Mouse (Mus musculus): Measurements from ENCODE around the gene Tekt3.

DNA sequence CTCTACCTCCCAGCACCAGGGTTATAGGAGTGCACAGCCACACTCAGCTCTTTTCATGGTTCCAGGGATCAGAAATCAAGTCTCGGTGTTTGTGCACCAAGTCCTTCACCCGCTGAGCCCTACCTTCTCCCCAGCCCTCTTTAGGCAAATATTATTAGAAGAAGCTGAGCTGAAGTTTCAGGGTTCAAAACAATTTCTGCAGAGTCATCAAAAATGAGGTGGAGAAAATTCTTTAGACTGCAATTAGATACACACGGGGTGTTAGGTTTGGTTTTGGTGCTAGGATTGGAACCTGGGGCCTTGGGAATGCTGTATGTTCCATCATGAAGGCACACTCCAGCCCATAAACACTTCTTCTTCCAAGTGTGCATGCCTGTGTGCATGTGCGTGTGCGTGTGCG is 27.2 kb downstream of the Tekt3 start:
- TF ChIP-seq CTCF (IDR thresholded peaks at IDR 0.05; ENCODE audit: control insufficient read depth, insufficient read depth, insufficient read length) (no peak), MYOD1 (IDR thresholded peaks at IDR 0.05; ENCODE audit: control insufficient read depth, insufficient read length, low read depth) (no peak)

Measured in C2C12 (cell line).